Mouse (Mus musculus) liver, adult 2 months (tissue): ENCODE data around the gene Tnfsf9.

Experiments
- CTCF ChIP-seq: fragments of 200-500 bp; IDR thresholded peaks from 2 replicates; pipeline ENCODE4 v1.5.1; 2011; ENCODE audit warnings: low read depth, low read length, control low read depth
- POLR2A ChIP-seq: fragments of 200-500 bp; IDR thresholded peaks from 2 replicates; pipeline ENCODE4 v1.6.1; 2011; ENCODE audit warnings: low read length, control low read depth; ENCODE audit not compliant: insufficient read depth; ENCODE audit errors: extremely low read depth

DNA sequence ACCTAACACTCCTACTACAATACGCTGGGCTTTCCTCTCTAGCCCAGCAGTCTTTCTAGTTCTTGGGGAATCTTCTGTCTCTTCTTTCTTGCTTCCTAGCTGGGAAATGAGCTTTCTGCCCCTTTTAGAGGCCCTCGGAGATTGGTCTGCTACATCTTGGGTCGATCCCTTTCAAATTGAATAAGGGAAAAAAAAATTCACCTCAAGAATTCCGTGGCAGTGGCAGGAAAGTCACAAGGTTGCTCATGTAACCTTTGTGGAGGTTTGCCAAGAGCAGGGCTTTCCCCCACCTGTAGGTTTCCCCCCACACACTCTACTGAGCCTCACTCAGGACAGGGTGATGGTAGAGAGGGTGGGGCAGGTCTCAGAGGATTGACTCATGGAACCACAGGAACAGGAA is 48.7 kb downstream of the Tnfsf9 start:
- TF ChIP-seq POLR2A, result no peak
- no peak for TF ChIP-seq CTCF
